Mouse (Mus musculus): ENCODE data around the gene Rnf19b. TPM values are rescaled to one million over a fixed set of nuclear protein-coding genes. Genes with fewer than 3 reads are reported as not detected.

Rnf19b gene
- total RNA-seq (2023), result 70.2 TPM

GRCm38 (mm10) chr4:129058207-129059092, at the start of gene Rnf19b:
TSS of gene Rnf19b (plus strand) at chr4:129058271.

DNA sequence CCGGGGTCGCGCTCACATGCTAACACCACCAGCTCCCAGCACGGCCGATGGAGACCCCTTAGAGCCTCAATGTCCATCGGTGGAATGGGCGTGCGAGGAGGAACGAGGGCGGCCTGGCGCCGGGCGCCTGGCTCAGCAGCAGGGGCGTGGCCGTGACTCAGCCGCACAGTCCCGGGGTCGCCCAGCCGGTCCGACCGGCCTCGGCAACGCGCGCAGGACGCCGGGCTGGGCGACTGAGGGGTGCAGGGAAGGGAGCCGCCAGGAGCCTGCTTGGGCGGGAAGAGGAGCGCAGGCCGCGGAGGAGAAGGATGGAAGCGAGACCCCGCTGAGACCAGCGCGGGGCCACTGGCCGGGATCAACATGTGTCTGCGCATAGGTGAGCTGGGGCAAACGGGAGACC, 47.3 kb downstream of the Rnf19b start, which contains the start of gene Tmem54:
Gene Tmem54, plus strand, starts transcription at position 193 of the 400 bp plus-strand sequence.

GRCm38 (mm10) chr4:129121569-129122086, 63.6 kb downstream of the Rnf19b start, which contains the start of gene Hpca:
TSS of gene Hpca (minus strand) at chr4:129122036.

Other genes starting within 250 kb of the Rnf19b start
- 6.4 TPM for gene Trim62, start 174.7 kb upstream of the Rnf19b start, total RNA-seq (2023)
- gene Azin2, start 95.8 kb upstream of the Rnf19b start, total RNA-seq (2023), result not detected
- gene Ak2, start 66.3 kb upstream of the Rnf19b start, total RNA-seq (2023), result 57.8 TPM
- gene Tmem54, start 47.3 kb downstream of the Rnf19b start, total RNA-seq (2023), result not detected
- gene Hpca, start 63.8 kb downstream of the Rnf19b start, total RNA-seq (2023), result not detected
- gene Fndc5, start 78.7 kb downstream of the Rnf19b start, total RNA-seq (2023), result not detected
- gene S100pbp, start 131.5 kb downstream of the Rnf19b start, total RNA-seq (2023), result 33.4 TPM
- 74.1 TPM for gene Yars, start 131.5 kb downstream of the Rnf19b start, total RNA-seq (2023)
- 0.65 TPM for gene C77080, start 203.1 kb downstream of the Rnf19b start, total RNA-seq (2023)
- not detected for gene Sync, start 229.3 kb downstream of the Rnf19b start, total RNA-seq (2023)

All from CD4-positive naive resting alpha-beta T cell, adult 57 days (primary cell).